Mouse (Mus musculus) heart, embryonic 14.5 days (tissue): ENCODE results near the gene Rpap3. TPM values are rescaled to one million over a fixed set of nuclear protein-coding genes. Genes with fewer than 3 reads are reported as not detected.

Source experiments
- ATAC-seq: fragments of 200-750 bp; cut with Nextera tagmentation; 2 replicates; pipeline ENCODE4 v1.8.0; 2017; ENCODE audit warnings: low read depth, moderate TSS enrichment; ENCODE audit not compliant: insufficient number of reproducible peaks, insufficient read depth, low FRiP score
- H3K27ac ChIP-seq, 2 experiments: fragments of 200-500 bp in 1 of 2; fragments of 300-500 bp in 1 of 2; sonication (generic) in 1 of 2; replicated peaks in 1 of 2; 2 replicates each; pipeline ENCODE4 v1.5.1; 2012 to 2014; ENCODE audit warnings: low read depth in 2 of 2, low read length in 2 of 2, control low read depth in 1 of 2, mild to moderate bottlenecking in 1 of 2, mixed read lengths in 1 of 2; ENCODE audit not compliant: control insufficient read depth in 1 of 2, insufficient read depth in 1 of 2
- H3K27me3 ChIP-seq: fragments of 300-500 bp; sonication (generic); 2 replicates; pipeline ENCODE4 v1.6.1; 2014; ENCODE audit warnings: mild to moderate bottlenecking, low read length, control low read depth; ENCODE audit not compliant: control insufficient read depth, insufficient read depth
- H3K36me3 ChIP-seq: fragments of 300-500 bp; sonication (generic); 2 replicates; pipeline ENCODE4 v1.6.1; 2014; ENCODE audit warnings: mild to moderate bottlenecking, control low read depth, low read length, mixed read lengths; ENCODE audit not compliant: control insufficient read depth, insufficient read depth
- H3K4me1 ChIP-seq, 2 experiments: fragments of 200-500 bp in 1 of 2; fragments of 300-500 bp in 1 of 2; sonication (generic) in 1 of 2; 2 replicates each; pipeline ENCODE4 v1.6.1; 2012 to 2014; ENCODE audit warnings: low read length in 2 of 2, control low read depth in 1 of 2, mixed read lengths in 1 of 2; ENCODE audit not compliant: control insufficient read depth in 2 of 2, insufficient read depth in 2 of 2
- H3K4me2 ChIP-seq: fragments of 300-500 bp; sonication (generic); 2 replicates; pipeline ENCODE4 v1.6.1; 2014; ENCODE audit warnings: mild to moderate bottlenecking, low read length
- H3K4me3 ChIP-seq, 2 experiments: fragments of 200-500 bp in 1 of 2; fragments of 300-500 bp in 1 of 2; sonication (generic) in 1 of 2; 2 replicates each; pipeline ENCODE4 v1.5.1; 2012 to 2014; ENCODE audit warnings: low read length in 2 of 2, mild to moderate bottlenecking in 2 of 2, control low read depth in 1 of 2, low read depth in 1 of 2, moderate library complexity in 1 of 2; ENCODE audit not compliant: control insufficient read depth in 1 of 2, insufficient read depth in 1 of 2
- H3K9ac ChIP-seq: fragments of 300-500 bp; sonication (generic); 2 replicates; pipeline ENCODE4 v1.6.1; 2014; ENCODE audit warnings: mild to moderate bottlenecking, low read length
- H3K9me3 ChIP-seq: fragments of 300-500 bp; sonication (generic); 2 replicates; pipeline ENCODE4 v1.6.1; 2016; ENCODE audit warnings: low read length, control low read depth; ENCODE audit not compliant: control insufficient read depth
- WGBS: fragments of 180-500 bp; shearing (Covaris S2); extraction: QIAGEN DNeasy Blood & Tissue Kit; methylation state at CpG from one replicate; pipeline ENCODE4 v1.1.7; 2014; 5-methylcytosine and 5-hydroxymethylcytosine counted together
- polyA plus RNA-seq: library from polyadenylated mRNA; unstranded; fragments of >200 nt; fragmentation: Nextera tagmentation; extraction: Ambion mirVana; gene quantifications from 2 replicates; pipeline ENCODE4 v1.2.1, GENCODE M21; 2014

The Rpap3 gene
- polyA plus RNA-seq, 1 experiment from 2014 or later: 24.2 TPM

GRCm38 (mm10) chr15:97749397-97749796 is 43.8 kb upstream of the Rpap3 start:
- H3K27me3 ChIP-seq: no peaks in the 10 kb centered on the region
- H3K9ac ChIP-seq: no peak overlapping the region
- no peak overlapping the region for H3K27ac ChIP-seq
- 92% methylated on average over 9 of the region's 9 CpGs for WGBS
- no peak for ATAC-seq
- peaks cover 28% of the 10 kb centered on the region for H3K36me3 ChIP-seq
- H3K4me3 ChIP-seq: no peak overlapping the region
- H3K4me1 ChIP-seq: peaks cover 56 to 72% of the 10 kb centered on the region in 2 experiments
- no peaks in the 10 kb centered on the region for H3K9me3 ChIP-seq
- no peak overlapping the region for H3K4me2 ChIP-seq

GRCm38 (mm10) chr15:97748964-97749363 is 43.3 kb upstream of the Rpap3 start:
- Histone ChIP-seq H3K9me3 (no peaks in the 10 kb centered on the region), H3K27ac (peak overlapping the region in 1 of 2 experiments; percentile 26; a peak in 1 of 4 replicates), H3K36me3 (peaks cover 28% of the 10 kb centered on the region), H3K4me1 (peaks cover 54 to 67% of the 10 kb centered on the region in 2 experiments), H3K9ac (no peak overlapping the region), H3K4me2 (no peak overlapping the region), H3K4me3 (no peak overlapping the region), H3K27me3 (no peaks in the 10 kb centered on the region)
- 84% methylated on average over 4 of the region's 4 CpGs for WGBS
- ATAC-seq: no peak

- no peaks in the 10 kb centered on the region for H3K9me3 ChIP-seq
- no peaks in the 10 kb centered on the region for H3K27me3 ChIP-seq
- H3K4me2 ChIP-seq: no peak overlapping the region
- ATAC-seq: peak; percentile 32
- peaks cover 51 to 64% of the 10 kb centered on the region in 2 experiments for H3K4me1 ChIP-seq
- H3K36me3 ChIP-seq: peaks cover 28% of the 10 kb centered on the region
- 31% methylated on average over 10 of the region's 10 CpGs for WGBS
- H3K9ac ChIP-seq: no peak overlapping the region
- peak overlapping the region; percentile 26 to 53 for H3K27ac ChIP-seq
- H3K4me3 ChIP-seq: no peak overlapping the region
Observed at GRCm38 (mm10) chr15:97748309-97748708, 42.7 kb upstream of the Rpap3 start.

GRCm38 (mm10) chr15:97747486-97747885 is 41.9 kb upstream of the Rpap3 start:
- H3K9ac ChIP-seq: no peak overlapping the region
- WGBS: 95% methylated on average over 4 of the region's 4 CpGs
- H3K9me3 ChIP-seq: no peaks in the 10 kb centered on the region
- peaks cover 53 to 68% of the 10 kb centered on the region in 2 experiments for H3K4me1 ChIP-seq
- H3K4me2 ChIP-seq: no peak overlapping the region
- H3K36me3 ChIP-seq: peaks cover 28% of the 10 kb centered on the region
- no peak for ATAC-seq
- no peak overlapping the region for H3K4me3 ChIP-seq
- no peak overlapping the region for H3K27ac ChIP-seq
- no peaks in the 10 kb centered on the region for H3K27me3 ChIP-seq

- Histone ChIP-seq H3K27ac (no peak overlapping the region), H3K4me3 (no peak overlapping the region), H3K36me3 (peaks cover 28% of the 10 kb centered on the region), H3K4me1 (peaks cover 58 to 73% of the 10 kb centered on the region in 2 experiments), H3K4me2 (no peak overlapping the region), H3K9me3 (no peaks in the 10 kb centered on the region), H3K9ac (no peak overlapping the region), H3K27me3 (no peaks in the 10 kb centered on the region)
- no peak for ATAC-seq
- 85% methylated on average over 24 of the region's 24 CpGs for WGBS
Observed at GRCm38 (mm10) chr15:97746748-97747147, 41.1 kb upstream of the Rpap3 start.

- WGBS: 87% methylated on average over 10 of the region's 10 CpGs
- no peak overlapping the region for H3K27ac ChIP-seq
- H3K27me3 ChIP-seq: no peaks in the 10 kb centered on the region
- no peak overlapping the region for H3K9ac ChIP-seq
- H3K4me2 ChIP-seq: no peak overlapping the region
- H3K9me3 ChIP-seq: no peaks in the 10 kb centered on the region
- peaks cover 59 to 72% of the 10 kb centered on the region in 2 experiments for H3K4me1 ChIP-seq
- H3K4me3 ChIP-seq: no peak overlapping the region
- H3K36me3 ChIP-seq: peaks cover 28% of the 10 kb centered on the region
- no peak for ATAC-seq
Observed at GRCm38 (mm10) chr15:97746278-97746677, 40.7 kb upstream of the Rpap3 start.

GRCm38 (mm10) chr15:97745331-97745730 is 39.7 kb upstream of the Rpap3 start:
- Histone ChIP-seq H3K4me1 (peaks cover 56 to 68% of the 10 kb centered on the region in 2 experiments), H3K9ac (peak overlapping the region; percentile 32; the same call in 1 of the 2 replicates), H3K27me3 (no peaks in the 10 kb centered on the region), H3K9me3 (no peaks in the 10 kb centered on the region), H3K4me2 (no peak overlapping the region), H3K4me3 (no peak overlapping the region), H3K27ac (peak overlapping the region in 1 of 2 experiments; percentile 27; a peak in 2 of 4 replicates), H3K36me3 (peaks cover 28% of the 10 kb centered on the region)
- WGBS: 47% methylated on average over 10 of the region's 10 CpGs
- ATAC-seq: no peak

GRCm38 (mm10) chr15:97744930-97745329 is 39.3 kb upstream of the Rpap3 start:
- Histone ChIP-seq H3K9ac (peak overlapping the region; percentile 32; the same call in 1 of the 2 replicates), H3K4me3 (no peak overlapping the region), H3K36me3 (peaks cover 28% of the 10 kb centered on the region), H3K4me1 (peaks cover 52 to 64% of the 10 kb centered on the region in 2 experiments), H3K4me2 (no peak overlapping the region), H3K9me3 (no peaks in the 10 kb centered on the region), H3K27me3 (no peaks in the 10 kb centered on the region), H3K27ac (peak overlapping the region in 1 of 2 experiments; percentile 27; a peak in 1 of 4 replicates)
- no peak for ATAC-seq
- WGBS: 72% methylated on average over 10 of the region's 10 CpGs
